Mouse (Mus musculus) kidney, adult 2 months (tissue): ENCODE measurements around the gene Psmc3. TPM values are rescaled to one million over a fixed set of nuclear protein-coding genes. Genes with fewer than 3 reads are reported as not detected.
"Not testable (repeated sequence)": the region's sequence is repeated elsewhere in the genome, so short reads cannot be mapped to it uniquely, and the experiment has no call there.

Experiments used
- DNase-seq: peaks from one replicate; pipeline ENCODE4 v3.0.0; 2021
- H3K27ac ChIP-seq: fragments of 200-500 bp; 2 replicates; pipeline ENCODE4 v1.5.1; 2012; ENCODE audit warnings: low read depth, low read length, control low read depth, inconsistent platforms; ENCODE audit not compliant: insufficient read depth
- H3K27me3 ChIP-seq: fragments of 200-500 bp; replicated peaks from 2 replicates; pipeline ENCODE4 v1.6.1; 2012; ENCODE audit warnings: mild to moderate bottlenecking, moderate library complexity, low read length, inconsistent platforms; ENCODE audit not compliant: control insufficient read depth, insufficient read depth
- H3K36me3 ChIP-seq: fragments of 200-500 bp; 2 replicates; pipeline ENCODE4 v1.6.1; 2012; ENCODE audit warnings: mild to moderate bottlenecking, moderate library complexity, low read length, inconsistent platforms; ENCODE audit not compliant: control insufficient read depth, insufficient read depth
- H3K4me1 ChIP-seq: fragments of 200-500 bp; 2 replicates; pipeline ENCODE4 v1.6.1; 2011; ENCODE audit warnings: low read length; ENCODE audit not compliant: control insufficient read depth, insufficient read depth
- H3K4me3 ChIP-seq: fragments of 200-500 bp; 2 replicates; pipeline ENCODE4 v1.5.1; 2011; ENCODE audit warnings: mild to moderate bottlenecking, low read depth, low read length, control low read depth; ENCODE audit not compliant: insufficient read depth
- CTCF ChIP-seq: fragments of 200-500 bp; conservative IDR thresholded peaks from 2 replicates; pipeline ENCODE4 v1.5.1; 2011; ENCODE audit warnings: low read depth, mild to moderate bottlenecking, control low read depth, low read length, moderate library complexity, mixed read lengths; ENCODE audit not compliant: insufficient read depth, insufficient read length
- POLR2A ChIP-seq: fragments of 200-500 bp; IDR thresholded peaks from one replicate; pipeline ENCODE4 v1.6.1; 2011; ENCODE audit warnings: low read depth, low read length, control low read depth
- WGBS: fragments of 180-500 bp; shearing (Covaris S2); methylation state at CpG from one replicate; pipeline ENCODE4 v1.1.7; 2018; 5-methylcytosine and 5-hydroxymethylcytosine counted together
- polyA plus RNA-seq: library from polyadenylated mRNA; depleted of rRNA; stranded (reverse); fragments of >200 nt; gene quantifications from 2 replicates; pipeline ENCODE4 v1.2.3, GENCODE M21; 2012; rRNA removed

Psmc3 gene
- 114 and 127 TPM in 2 replicates for polyA plus RNA-seq

DNA sequence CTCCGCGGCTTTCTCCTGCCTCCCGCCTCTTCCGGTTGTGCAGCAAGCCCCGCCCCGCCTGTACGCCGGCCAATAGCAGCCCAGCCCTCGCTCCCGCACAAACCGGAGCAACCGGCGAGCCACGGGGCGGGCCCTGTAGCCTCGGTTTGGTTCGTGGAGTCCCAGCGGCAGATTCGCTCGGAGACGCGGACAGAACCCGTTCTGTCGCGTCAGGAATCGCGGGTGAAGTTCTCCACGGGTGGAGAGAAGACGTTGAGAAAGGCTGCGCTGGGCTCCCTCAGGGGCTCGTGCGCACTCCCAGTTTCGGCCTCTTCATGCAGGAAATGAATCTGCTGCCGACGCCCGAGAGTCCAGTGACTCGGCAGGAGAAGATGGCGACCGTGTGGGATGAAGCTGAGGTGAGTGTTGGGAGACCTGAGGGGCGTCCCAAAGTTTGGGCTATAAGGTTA lies at the start of gene Psmc3:
Gene Psmc3, plus strand, starts transcription at position 76 of the 449 bp plus-strand sequence.
- Histone ChIP-seq H3K27ac (peak within 1 kb of the TSS; percentile 99), H3K4me1 (peaks cover 5% of the 10 kb centered on the region), H3K36me3 (peaks cover 3% of the 10 kb centered on the region), H3K27me3 (no peaks in the 10 kb centered on the region), H3K4me3 (peak within 1 kb of the TSS; percentile 87)
- TF ChIP-seq POLR2A, result peak; percentile 42
- TF ChIP-seq CTCF, result no peak
- WGBS, result under 1% methylated on average over 40 of the region's 40 CpGs
- peak; percentile 98 for DNase-seq

DNA sequence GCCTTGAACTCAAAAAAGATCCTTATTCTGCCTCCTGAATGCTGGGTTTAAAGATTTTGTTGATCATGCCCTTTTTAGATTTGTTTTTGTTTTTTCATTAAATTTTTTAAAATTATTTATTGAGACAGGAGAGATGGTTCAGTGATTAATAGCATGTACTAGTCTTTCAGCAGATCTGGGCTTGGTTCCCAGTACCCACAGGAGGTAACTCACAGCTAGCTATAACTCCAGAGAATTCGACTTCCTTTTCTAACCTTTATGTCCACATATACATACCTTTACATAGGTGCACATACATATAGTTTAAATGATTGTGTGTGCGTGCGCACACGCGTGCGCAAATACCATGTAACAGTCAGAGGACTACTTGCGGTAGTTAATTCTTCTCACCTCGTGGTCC lies 45.3 kb upstream of the Psmc3 start:
- no peak for TF ChIP-seq CTCF
- no peak for TF ChIP-seq POLR2A
- 97% methylated on average over 8 of the region's 8 CpGs for WGBS
- peaks cover 19% of the 10 kb centered on the region for H3K36me3 ChIP-seq
- H3K4me3 ChIP-seq, result no peak overlapping the region
- H3K27ac ChIP-seq, result no peak overlapping the region
- H3K4me1 ChIP-seq, result no peaks in the 10 kb centered on the region
- DNase-seq, result no peak
- no peaks in the 10 kb centered on the region for H3K27me3 ChIP-seq

- H3K36me3 ChIP-seq, result peaks cover 13% of the 10 kb centered on the region
- no peak for TF ChIP-seq CTCF
- TF ChIP-seq POLR2A, result no peak
- peak overlapping the region; percentile 35 for H3K27ac ChIP-seq
These were observed 39.9 kb upstream of the Psmc3 start for GRCm38 (mm10) chr2:91013881-91014280.

GRCm38 (mm10) chr2:91015386-91015785 lies 38.4 kb upstream of the Psmc3 start:
- H3K27ac ChIP-seq, result peak overlapping the region; percentile 27
- peak; percentile 46 for DNase-seq
- H3K36me3 ChIP-seq, result peaks cover 13% of the 10 kb centered on the region
- no peak for TF ChIP-seq CTCF
- no peak for TF ChIP-seq POLR2A
- H3K4me3 ChIP-seq, result no peak overlapping the region
- no peaks in the 10 kb centered on the region for H3K27me3 ChIP-seq
- 56% methylated on average over 4 of the region's 4 CpGs for WGBS
- H3K4me1 ChIP-seq, result peaks cover 7% of the 10 kb centered on the region

More at GRCm38 (mm10) chr2:91013881-91014280, 39.9 kb upstream of the Psmc3 start:
- Histone ChIP-seq H3K4me1 (peaks cover 7% of the 10 kb centered on the region), H3K27me3 (no peaks in the 10 kb centered on the region), H3K4me3 (no peak overlapping the region)
- 68% methylated on average over 2 of the region's 2 CpGs for WGBS
- no peak for DNase-seq

DNA sequence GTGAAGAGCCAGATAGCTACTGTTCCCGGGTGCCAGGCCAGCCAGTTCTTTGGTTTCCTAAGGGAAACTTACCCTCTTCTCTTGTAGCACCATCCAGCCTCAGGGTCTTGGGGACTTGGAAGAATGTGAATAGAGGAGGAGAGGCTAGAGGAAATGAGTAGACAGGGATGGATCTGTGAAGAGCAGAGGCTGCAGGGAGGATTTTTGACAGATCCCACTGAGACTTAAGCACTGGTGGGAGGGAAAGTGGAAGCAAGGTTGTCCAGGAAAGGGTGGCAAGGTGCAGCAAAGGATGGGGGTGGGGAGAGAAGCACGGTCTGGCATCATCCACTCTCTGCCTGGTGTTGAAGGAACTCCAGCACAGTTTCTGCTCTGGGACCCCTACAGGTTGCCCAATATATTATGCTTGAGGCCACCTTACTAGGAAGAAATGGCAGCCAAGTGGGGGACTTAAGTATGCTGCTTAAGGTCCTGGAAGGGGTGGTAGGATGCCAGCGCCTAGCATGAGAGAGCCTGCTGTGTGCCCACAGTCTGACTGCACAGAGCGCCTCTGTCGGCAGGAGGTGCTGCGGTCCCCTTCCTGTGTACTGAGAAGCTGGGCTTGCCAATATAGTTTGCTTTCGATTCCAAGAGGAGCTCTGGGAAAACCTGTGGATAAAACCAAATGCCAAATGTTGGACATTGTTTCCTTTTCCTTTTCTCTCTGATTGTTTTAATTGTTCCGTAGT lies 35.6 kb upstream of the Psmc3 start:
- peaks cover 2% of the 10 kb centered on the region; the same call in 1 of the 2 replicates for H3K36me3 ChIP-seq
- no peaks in the 10 kb centered on the region for H3K27me3 ChIP-seq
- TF ChIP-seq POLR2A (no peak), CTCF (peak; percentile 31; the same call in 1 of the 2 replicates)
- no peak overlapping the region for H3K4me3 ChIP-seq
- DNase-seq, result peak; percentile 42
- peaks cover 11% of the 10 kb centered on the region for H3K4me1 ChIP-seq
- 75% methylated on average over 8 of the region's 8 CpGs for WGBS
- H3K27ac ChIP-seq, result no peak overlapping the region

- 93% methylated on average over 3 of the region's 3 CpGs for WGBS
- TF ChIP-seq POLR2A (no peak), CTCF (no peak)
- Histone ChIP-seq H3K4me1 (peaks cover 11% of the 10 kb centered on the region), H3K4me3 (no peak overlapping the region), H3K36me3 (no peaks in the 10 kb centered on the region; the same call in 1 of the 2 replicates), H3K27me3 (no peaks in the 10 kb centered on the region), H3K27ac (no peak overlapping the region)
- DNase-seq, result no peak
These were observed 33.9 kb upstream of the Psmc3 start for GRCm38 (mm10) chr2:91019911-91020310.

- H3K4me3 ChIP-seq, H3K27me3 ChIP-seq, H3K4me1 ChIP-seq, H3K36me3 ChIP-seq, H3K27ac ChIP-seq, DNase-seq: not testable (repeated sequence)
- 97% methylated on average over 7 of the region's 7 CpGs for WGBS
These were observed 31.5 kb upstream of the Psmc3 start for GRCm38 (mm10) chr2:91022266-91022665.

GRCm38 (mm10) chr2:91023131-91023530 lies 30.7 kb upstream of the Psmc3 start:
- 44% methylated on average over 2 of the region's 2 CpGs for WGBS
- peaks cover 4% of the 10 kb centered on the region; the same call in 1 of the 2 replicates for H3K4me1 ChIP-seq
- H3K4me3 ChIP-seq, result no peak overlapping the region
- no peaks in the 10 kb centered on the region for H3K27me3 ChIP-seq
- H3K27ac ChIP-seq, result peak overlapping the region; percentile 48; the same call in 1 of the 2 replicates
- H3K36me3 ChIP-seq, result no peaks in the 10 kb centered on the region; the same call in 1 of the 2 replicates
- TF ChIP-seq POLR2A, result no peak
- no peak for TF ChIP-seq CTCF
- no peak for DNase-seq
